Mouse (Mus musculus): ENCODE measurements around the gene Ces1e. TPM values are rescaled to one million over a fixed set of nuclear protein-coding genes. Genes with fewer than 3 reads are reported as not detected.
"Not testable (repeated sequence)": the region's sequence is repeated elsewhere in the genome, so short reads cannot be mapped to it uniquely, and the experiment has no call there.

The Ces1e gene
- not detected for polyA plus RNA-seq (2017; shearing (Covaris generic))

DNA sequence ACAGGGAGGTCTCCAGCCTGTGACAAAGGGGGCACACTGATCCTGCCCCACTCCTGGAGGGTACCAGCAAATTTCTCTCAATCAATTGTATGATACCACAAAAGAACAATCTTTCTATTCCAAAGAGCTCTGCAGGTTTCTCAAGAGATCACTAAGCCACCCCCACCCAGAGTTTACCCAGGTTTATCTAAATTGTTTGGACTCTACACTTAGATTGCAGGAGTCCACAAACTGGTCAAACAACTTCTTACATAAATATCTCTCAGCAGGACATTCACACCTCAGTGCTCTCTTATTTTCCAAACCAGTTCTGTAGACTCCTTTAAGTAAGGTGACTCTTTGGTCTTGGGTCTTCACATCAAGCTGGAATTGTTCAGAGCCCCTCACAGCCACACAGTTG, at the start of gene Ces1e:
TSS of gene Ces1e (minus strand) at position 174 of the 400 bp plus-strand sequence.
- ATAC-seq = no peak

DNA sequence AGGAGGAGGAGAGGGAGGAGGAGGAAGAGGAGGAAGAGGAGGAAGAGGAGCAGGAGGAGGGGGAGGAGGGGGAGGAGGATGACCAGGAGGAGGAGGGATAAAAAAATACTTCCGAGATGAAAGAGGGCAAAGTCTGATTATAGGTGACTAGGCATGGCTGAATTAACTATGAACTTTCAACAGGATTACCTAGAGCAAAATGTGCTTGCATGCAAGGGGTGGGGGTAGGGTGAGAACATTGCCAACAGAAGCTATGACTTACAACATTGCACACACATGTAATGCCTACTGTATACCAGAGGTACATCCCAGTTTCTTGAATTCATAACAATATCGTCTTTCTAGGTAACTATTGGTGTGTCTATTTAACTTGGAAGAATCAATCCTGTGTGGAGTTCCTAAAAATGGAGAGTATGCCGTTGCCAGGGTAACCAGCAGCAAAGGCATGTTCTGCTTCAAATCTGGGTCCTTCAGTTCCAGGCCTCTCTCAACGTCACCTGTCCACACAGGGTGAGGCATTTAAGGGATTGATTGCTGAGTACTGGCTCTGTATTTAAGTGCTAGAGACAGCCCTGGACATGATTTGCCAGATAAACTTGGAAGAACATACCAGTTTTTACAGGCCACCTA, 48.9 kb upstream of the Ces1e start:
- no peak for ATAC-seq

DNA sequence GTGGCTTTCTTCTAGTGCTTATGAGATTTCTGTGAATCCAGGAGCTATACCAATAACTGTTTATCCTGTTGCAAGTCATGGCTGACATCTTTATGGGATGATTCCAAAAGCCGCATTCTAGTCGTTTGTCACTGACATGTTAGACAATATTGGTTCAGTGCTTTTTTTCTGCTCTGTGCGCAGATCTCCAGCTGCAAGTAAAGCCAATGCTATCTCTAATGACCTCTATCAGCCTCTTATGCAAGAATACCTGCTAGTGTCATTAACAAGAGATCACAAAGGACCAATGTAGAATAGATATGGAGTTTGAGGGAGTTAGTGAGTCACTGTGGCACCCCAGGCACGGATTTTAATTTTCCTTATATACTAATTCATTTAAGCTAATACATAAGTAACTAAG, 45.2 kb upstream of the Ces1e start:
- no peak for ATAC-seq

DNA sequence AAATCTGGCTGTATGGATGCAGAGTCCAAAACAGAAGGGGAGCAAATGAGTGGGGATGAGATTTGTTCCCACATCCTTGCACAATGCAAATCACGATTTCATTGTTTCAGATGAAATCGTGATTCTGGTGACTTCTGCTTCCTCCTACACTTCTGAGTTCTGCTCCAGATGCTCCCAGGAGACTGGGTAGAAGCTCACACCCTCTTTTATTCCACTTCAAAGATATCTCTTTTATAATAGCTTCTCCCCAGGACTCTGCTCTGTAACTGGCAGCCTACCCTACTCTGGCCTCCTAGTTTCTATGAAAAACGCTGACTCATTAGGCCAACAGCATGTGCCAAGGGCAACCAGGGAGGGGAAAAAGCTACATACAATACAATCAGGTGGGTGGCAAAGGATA, 43.9 kb upstream of the Ces1e start:
- no peak for ATAC-seq

DNA sequence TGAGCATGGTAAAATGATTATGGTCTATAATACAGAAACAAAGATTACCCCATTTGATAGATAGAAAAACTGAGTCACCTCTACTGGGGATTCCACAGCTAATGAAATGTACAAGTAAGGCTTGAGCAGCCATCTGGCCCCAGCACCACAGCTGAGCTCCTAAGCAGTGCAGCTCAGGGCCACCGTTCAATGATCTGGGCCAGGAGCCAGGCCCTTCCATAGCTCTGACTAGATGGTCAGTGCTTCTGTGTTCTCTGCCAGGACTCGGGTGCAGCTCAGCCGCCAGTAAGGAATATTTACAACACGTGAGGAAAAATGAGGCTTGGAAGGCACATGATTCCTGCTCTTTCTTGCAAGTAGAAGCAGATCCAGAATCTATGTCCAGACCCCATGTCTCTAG, 43.3 kb upstream of the Ces1e start:
- no peak for ATAC-seq

DNA sequence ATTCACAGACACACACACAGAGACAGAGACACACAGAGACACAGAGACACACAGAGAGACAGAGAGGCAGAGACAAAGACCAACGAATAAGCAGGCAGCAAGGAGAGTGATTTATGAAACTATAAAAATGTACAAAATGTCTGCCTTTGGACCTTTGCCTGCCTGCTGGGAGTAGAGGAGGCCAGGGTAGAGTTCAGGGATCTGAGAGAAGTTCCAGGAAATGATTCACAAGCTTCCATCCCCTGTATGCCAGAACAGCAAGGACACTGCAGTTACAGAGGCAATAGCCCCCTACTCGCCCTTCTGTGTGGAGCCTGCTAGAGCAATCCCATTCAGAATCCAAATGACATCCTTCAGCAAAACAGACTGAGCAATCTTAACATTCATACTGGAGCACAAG, 32.0 kb upstream of the Ces1e start:
- ATAC-seq = no peak

DNA sequence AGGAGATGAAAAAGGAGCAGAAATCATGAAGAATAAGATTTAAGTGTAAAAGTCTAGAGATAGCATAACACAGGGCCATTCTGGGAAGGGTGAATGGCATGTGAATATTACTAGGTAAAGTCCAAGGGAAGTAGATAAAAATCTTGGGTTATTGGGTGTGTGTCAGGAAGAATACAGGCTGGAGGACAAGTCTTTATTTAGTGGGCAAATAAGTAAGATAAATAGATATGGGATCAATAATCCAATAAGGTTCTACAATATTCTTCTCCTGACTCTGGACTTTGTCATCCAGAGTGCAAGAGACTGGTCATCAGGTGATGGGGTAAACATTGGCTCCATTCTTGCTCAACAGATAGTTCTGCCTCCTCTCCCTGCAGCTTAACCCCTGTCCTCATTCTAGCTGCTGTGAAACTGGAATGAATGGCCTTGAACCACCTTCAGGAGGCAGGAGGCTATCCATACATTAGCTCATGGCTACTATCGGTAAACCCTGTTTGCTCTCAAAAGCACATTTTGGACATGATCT, 23.0 kb upstream of the Ces1e start:
- no peak for ATAC-seq

DNA sequence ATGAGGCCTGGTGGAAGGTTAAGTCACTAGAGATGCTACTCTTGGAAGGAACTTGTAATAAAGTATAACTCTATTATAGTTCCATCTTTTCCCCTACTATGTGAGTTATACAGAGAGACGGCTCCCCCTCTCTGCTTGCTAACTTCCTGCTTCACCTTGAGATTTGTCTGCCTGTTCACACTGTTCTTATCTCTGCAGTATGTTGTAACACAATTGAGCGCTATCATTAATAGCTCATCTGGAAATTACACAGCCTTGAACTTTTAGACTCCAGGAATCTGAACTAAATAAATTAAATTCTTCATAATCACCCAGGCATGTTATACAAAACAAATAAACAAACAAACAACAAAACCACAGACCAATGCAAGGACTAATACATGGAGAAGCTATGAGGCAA, 16.6 kb upstream of the Ces1e start:
- no peak for ATAC-seq

DNA sequence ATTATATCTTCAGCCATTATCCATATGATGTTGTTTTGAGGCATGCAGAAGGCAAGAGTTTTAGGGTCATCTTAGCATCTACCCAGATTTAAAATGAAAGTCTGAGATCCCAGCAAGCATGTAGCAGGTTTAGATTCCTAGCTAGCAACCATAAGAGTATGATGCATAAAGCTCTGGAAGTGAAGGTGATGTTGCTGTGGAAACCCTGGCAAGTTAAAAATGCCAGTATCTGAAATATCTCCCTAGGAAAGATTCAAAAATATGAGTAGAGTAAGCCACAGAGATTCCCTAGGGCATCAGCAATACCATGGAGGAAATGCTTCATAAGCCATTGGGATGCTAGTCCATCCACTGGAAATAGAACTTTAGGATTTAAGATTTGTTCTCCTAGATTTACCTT, 10.5 kb upstream of the Ces1e start:
- no peak for ATAC-seq

DNA sequence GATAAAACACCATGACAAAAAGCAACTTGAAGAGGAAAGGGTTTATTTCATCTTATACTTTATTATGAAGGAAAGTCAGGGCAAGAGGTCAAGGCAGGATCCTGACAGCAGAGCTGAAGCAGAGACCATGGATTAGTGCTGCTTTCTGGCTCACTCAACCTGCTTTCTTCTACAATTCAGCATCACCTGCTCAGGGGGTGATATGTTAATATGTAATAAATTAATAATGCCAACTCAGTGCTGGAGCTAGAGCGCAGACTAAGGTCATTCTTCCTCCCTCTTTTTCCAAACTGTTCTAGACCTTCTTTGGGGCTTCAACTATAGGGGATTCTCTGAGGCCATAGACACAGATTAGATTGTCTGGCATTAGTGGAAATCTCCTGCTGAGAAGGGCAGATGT, 6.3 kb upstream of the Ces1e start:
- ATAC-seq = no peak

DNA sequence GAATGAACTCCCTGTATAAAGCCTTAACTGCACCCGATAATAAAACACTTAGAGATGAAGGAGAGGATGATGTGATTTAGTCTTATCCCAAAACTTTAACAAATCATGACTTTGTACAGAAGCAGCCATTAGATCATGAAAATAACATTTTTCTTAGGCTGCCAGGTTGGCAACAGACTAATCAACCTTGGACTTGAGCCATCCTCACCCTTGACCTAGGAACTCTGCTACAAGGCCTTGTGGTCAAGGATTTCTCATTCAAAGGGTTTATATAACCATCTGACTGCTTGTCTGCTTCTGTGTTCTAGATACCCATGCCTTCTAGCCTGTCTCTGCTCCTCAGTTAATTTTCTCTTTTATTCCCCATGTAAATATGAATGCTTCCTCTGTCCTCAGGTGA, 5.3 kb upstream of the Ces1e start:
- ATAC-seq = no peak

DNA sequence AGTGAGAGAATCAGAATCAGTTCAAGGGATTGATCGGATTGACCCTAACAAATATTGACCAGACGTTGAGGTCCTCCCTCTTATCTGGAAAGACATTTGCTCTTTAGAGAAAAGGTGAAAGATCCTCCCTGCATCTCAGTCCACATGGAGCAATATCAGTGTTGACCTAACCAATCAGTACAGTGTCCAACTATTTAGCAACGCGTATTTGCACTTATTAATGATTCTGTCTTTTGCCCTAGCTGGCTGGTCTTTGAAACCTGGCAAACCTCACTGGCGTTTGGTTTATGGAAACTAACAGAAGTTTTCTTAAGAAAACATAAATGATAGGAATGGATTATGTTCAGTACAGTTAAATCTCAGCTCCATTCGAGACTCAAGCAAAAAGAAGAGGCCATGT, 4.6 kb upstream of the Ces1e start:
- ATAC-seq = no peak

DNA sequence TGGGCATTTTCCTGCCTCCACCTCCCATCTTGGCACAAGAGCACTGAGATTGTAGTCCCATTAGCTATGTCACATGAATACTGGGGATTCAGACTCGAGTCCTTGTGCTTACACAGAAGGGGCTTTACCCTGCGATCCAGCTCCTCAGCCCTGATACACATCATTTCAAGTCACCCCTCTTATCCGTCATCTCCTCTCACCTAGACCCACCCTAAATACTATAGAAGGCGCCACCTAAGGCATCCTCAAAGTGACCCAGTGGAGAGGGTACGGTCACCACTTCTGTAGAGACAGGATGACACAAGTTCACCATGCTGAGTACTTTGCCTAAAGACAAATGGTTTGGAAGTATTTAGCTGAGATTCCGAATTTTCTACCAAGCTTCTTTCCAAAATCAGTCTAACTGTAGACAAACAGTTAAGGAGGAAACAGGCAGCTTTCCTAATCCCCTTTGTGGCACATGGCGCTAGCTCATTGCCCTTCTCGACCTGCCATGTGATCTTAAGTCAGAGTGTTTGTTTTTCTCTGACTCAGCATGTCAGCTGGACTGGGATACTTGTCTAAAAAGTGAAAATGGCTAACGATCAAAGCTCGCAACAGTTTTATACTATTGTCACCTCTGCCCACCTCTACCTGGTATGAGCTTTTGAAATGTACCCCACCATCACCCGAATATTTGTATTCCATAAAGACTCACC, 597 bp downstream of the Ces1e start:
- no peak for ATAC-seq

DNA sequence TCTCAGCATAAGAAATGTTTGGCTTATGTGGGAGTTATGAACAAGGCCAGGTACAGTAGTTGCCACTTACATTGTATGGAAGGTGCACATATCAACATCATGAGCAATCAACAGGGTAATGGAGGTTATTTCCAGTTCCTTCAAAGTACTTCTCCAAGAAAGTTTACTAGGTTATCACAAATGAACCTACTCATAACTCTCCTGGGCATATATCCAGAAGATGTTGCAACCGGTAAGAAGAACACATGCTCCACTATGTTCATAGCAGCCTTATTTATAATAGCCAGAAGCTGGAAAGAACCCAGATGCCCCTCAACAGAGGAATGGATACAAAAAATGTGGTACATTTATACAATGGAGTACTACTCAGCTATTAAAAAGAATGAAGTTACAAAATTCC, 2.9 kb downstream of the Ces1e start:
- ATAC-seq = not testable (repeated sequence)

DNA sequence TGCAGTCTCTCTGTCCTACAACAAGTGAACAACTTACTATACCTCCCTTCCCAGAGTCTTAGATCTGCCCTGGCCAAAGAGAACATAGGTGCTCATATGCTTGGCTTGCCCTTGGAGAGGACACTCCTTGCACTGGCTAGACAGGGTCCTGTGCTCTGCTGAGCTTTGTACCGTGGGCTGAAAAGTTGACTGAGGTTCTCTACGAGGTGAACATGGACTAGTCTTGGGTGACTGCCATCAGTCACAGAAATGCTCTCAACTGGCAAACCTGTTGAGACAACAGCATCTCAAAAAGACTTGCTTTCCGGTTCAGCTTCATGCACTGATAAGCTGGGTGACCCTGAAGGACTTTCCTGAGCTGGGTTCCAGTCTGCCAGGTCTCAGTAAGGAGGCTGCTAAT, 7.5 kb downstream of the Ces1e start:
- ATAC-seq = no peak

DNA sequence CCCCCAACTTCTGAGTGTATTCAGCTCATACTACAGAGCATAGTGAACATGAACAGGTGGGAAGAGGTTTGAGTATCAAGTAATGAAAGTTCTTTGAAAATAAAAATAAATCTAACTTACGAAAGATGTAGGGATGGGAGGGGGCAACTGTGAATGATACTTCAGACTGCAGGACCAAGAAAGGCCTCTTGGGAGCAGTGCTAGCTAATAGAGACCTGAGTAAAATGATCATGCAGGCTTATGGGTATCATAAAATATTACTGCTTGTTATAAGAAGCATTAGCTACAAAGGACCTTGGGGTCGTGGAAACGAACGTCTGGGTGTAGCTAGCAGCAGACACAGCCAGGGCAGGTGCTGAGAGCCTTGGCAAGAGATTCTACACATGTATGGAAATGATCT, 11.6 kb downstream of the Ces1e start:
- ATAC-seq = no peak

DNA sequence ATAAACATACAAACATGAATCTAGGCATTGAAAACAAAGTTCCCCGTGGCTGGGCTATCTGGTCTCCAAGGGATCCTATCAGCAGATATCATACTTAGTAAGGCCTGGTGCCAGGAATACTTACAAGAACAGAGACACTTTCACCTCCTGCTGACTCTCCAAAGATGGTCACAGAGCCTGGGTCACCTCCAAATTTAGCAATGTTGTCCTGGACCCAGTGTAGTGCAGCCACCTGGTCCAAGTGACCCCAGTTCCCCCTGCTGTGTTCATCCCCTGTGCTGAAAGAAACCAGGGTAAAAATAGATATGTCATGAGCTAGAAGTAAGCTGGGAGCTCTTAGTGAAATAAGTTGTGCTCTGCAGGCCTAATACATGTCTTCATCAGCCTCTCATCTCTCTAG, 12.0 kb downstream of the Ces1e start:
- ATAC-seq = no peak

DNA sequence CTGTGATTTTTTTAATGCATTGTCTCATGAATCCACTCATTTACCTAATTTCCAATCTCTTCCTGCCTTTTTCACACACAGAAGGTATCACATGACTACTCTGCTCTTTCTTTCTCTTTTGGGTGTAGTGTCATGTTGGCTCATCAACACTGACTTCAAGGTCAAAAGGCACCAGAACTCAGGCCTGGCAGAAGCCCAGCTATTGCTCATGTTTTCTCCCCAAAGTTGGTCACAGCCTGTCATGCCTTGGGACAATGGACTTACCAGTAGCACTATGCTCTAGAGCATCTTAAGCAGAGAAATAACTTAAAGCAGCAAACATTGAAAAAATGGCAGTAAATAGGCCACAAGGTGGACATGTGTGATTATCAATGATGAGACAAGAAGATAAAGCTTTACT, 18.3 kb downstream of the Ces1e start:
- ATAC-seq = no peak

DNA sequence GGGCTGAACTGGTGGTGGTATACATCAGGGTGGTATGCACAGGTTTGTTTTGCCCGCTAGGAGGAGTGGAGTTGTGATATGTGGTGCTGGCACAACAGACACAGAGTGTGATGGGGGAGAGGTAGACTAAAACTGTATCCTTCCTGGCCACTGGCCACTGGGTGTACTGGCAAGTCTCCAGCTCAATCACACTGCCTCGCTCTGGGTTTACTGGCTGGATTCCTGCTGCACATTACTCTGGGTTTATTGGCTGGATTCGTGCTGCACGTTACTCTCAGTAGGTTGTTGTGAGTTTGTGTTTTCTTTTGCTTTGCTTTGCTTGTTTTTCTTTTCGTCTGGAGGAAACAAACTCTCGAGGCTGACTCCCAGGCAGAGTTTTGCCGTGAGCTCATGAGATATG, 30.3 kb downstream of the Ces1e start:
- ATAC-seq = not testable (repeated sequence)

DNA sequence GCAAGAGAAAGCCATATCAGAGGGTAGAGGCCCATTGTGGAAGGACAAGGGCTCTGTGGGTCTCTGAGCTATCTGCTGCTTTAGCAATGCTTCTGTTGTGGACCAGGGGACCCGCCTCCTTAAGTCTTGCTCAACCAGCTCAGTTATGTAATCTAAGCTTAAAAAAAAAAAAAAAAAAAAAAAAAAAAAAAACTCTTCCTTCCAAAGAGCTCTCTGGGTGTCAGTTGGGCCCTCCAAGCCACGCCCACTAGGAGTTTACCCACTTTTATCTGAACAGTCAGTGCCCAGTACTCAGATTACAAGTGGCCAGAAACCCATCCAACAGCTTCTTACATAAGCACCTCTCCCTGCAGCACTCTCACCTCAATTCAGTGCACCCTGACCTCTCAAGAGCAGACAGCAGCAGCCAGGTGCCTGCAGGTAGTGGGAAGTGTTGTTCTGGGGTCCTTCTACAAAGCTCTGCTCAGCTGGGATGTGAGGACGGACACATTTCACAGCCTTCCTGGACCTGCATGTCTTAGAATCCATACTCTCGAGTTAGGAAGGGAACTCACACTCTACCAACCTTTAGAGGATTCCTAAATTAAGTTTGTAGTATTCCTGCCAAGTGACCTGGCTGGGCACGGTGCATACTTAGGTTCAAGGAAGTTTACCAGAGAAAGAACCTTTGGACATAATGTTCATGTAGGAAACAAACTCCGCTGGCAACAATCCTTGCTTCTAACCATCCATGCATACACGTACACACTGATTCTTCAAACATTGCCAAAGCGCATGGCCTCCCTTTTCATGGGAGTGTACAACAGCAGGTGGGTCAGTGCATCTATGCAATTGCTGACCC, 31.5 kb downstream of the Ces1e start, which contains the start of gene Ces1d:
TSS of gene Ces1d (minus strand) at position 154 of the 841 bp plus-strand sequence.
- no peak for ATAC-seq

DNA sequence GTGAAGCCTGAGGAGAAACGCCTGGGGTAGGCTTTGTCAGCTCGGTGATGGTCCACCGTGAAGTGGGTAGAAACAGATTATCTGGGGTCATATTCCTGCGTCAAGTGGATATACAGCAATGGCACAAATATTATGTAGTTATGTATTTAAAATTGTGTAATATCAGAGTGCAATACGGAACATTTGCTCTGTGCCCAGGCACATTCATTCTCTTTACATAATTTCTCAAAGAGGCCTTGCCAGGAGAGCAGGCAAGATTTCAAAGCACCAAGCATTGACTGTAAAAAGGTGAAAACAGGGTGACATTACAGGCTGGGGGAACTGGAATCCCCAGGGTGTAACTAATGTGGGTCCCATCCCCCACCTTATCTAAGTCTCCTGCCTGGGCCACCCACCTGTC, 33.0 kb downstream of the Ces1e start:
- ATAC-seq = no peak

DNA sequence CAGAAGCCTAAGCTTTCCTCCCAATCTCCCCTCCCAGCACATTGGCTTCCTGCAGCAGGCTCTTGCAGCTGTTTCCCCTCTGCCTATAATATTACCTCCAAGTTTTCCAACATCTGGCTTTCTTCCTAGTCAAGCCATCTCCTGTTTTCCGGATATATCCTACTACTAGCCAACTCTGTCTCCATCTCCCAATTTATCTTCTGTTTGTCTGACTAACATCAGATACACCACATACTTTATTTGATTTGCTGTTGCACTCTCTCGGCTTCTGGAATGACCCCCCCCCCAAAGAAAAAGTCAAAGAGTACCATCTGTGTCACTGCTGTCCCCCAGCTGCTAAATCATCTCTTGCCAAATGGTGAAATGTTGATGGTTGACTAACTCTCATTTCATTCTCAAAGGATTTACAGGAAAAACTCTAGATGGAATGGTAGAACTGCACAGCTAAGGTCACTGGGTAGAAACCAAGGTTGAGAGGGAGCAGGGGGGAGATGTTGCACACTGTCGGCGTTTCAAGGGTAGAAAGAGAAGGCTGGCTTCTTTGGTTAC, 48.8 kb downstream of the Ces1e start:
- ATAC-seq = no peak

DNA sequence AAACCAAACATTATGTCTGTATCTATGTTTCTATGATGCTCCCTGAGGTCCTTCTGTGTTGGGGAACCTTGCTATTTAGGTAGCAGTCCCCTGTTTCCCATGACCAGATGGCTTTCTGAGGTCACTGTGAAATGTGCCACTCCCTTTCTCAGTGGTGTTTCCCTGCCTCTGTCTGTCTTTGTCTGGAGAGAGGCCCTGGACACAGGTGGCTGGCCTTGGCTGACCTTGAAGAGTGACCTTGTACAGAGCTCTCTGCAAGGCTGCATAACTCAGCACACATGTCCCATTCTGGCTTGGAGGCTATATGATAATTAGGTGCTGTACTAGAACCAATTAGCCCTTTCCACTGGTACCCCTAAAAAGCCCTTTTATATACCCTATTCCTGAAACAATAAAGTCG, 52.8 kb downstream of the Ces1e start:
- no peak for ATAC-seq
